Mouse (Mus musculus) cerebellum, adult 2 months (tissue): Measurements from ENCODE around the gene Gm13696.
"Not testable (repeated sequence)": the region's sequence is repeated elsewhere in the genome, so short reads cannot be mapped to it uniquely, and the experiment has no call there.

Experiments used
- CTCF ChIP-seq: fragments of 200-500 bp; IDR thresholded peaks from 2 replicates; pipeline ENCODE4 v1.5.1; 2011; ENCODE audit warnings: low read depth, mild to moderate bottlenecking, control low read depth, low read length, moderate library complexity, borderline replicate concordance; ENCODE audit not compliant: insufficient read depth
- POLR2A ChIP-seq: fragments of 200-500 bp; IDR thresholded peaks from 2 replicates; pipeline ENCODE4 v1.6.1; 2011; ENCODE audit warnings: low read length, control low read depth, borderline replicate concordance; ENCODE audit not compliant: insufficient read depth

- not testable (repeated sequence) for TF ChIP-seq CTCF, POLR2A
Observed at GRCm38 (mm10) chr2:83984443-83984842, 11.5 kb downstream of the Gm13696 start, which contains the start of gene Gm13697.
